Mouse (Mus musculus): ENCODE measurements around the gene Acvr1b.

DNA sequence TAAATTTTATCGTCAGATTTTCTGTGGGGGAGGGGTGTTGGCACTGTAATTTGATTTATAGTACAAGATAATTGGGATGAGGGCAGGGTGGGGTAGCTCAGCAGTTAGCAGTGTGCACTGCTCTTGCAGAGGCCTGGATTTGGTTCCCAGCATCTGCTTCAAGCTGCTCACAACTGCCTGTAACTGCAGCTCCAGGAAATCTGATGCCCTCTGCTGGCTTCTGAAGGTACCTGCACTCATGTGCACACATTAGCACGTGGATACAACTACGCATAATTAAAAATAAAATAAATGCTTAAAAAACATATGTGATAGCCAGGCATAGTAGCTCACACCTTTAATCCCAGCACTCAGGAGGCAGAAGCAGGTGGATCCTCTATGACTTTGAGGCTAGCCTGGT lies 11.7 kb downstream of the Acvr1b start:
- TF ChIP-seq EP300 (IDR thresholded peaks at IDR 0.05) (no peak), CTCF (IDR thresholded peaks at IDR 0.05) (peak; percentile 42)

Measured in lung, postnatal 0 days (tissue).